Mouse (Mus musculus) heart, postnatal 14 days (tissue): Measurements from ENCODE around the gene Mpped2. TPM values are rescaled to one million over a fixed set of nuclear protein-coding genes. Genes with fewer than 3 reads are reported as not detected.

ENCODE experiments used
- DNase-seq, 2 experiments: peaks; one replicate each; pipeline ENCODE4 v3.0.0; 2021 to 2022
- intact Hi-C: fragments of 180-260 bp; cut with DNase I; formaldehyde crosslinking; loops from one replicate; pipeline ENCODE4 v1.15.1; 2025
- total RNA-seq, 2 experiments: library from RNA; stranded (reverse); gene quantifications; 2 replicates each; pipeline ENCODE4 v1.2.3; 2021

Mpped2 gene
- total RNA-seq, 2 experiments from 2014 or later = 14.8 to 22.1 TPM

DNA sequence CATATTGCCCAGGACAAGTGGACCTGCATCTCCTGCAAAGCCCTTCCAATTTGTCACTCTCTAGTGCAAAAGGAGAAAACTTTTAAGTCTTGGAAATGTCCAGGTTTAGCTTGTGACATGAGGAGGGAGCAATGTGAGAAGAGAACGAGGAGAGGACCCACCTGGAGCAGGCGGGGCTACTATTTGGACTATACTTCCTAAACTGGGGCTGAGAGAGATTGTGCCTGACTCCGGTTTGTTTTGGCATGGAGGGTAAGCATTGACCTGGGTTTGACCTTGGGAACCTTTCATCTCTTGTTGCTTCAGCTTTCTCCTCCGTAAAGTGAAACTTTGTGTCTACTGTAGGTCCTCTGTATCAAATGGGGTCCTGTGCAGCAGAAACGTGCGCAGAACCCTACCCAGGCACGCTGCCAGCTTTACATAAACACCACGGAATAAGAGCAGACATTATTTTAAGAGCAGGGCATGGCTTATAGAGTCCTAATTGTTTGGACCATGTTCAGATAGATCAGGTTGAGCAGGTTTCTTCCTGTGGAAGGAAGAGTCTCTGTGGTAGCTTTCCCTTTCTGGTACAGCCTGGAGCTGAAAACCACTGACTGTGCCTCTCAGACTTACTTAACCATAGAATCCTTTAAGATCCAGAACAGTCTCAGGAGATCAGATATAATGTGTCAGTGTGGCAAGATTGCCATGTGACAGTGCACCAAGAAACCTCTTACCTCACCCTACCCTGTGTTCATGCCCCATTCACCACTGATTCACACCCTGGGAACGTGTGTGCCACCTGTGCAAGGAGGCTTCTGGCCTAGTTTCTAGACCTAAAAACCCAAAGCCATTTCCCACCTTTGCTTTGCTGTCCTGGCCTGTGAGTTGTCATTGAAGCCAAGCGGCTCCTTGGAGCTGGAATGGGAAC, 152.0 kb downstream of the Mpped2 start:
- intact Hi-C loops = no loop called here
- no peak for DNase-seq

DNA sequence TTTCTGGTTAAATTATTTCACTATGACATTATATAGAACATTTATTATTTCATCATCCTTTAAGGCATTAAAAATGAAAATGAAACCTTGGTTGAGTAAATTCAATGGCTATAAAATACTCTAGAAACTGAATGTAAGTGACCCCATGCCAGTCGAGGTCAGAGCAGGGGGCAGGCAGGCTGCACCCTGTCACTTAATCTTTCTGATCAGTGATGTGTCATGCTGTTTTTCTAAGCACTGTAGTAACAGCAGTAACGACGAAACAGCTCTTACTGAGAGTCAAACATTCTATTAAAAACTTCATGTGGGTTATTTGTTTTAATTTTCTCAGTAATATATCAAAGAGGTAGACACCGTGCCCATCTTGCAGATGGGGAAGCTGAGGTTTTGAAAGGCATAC, 153.4 kb downstream of the Mpped2 start:
- DNase-seq = no peak
- intact Hi-C loops = no loop called here

DNA sequence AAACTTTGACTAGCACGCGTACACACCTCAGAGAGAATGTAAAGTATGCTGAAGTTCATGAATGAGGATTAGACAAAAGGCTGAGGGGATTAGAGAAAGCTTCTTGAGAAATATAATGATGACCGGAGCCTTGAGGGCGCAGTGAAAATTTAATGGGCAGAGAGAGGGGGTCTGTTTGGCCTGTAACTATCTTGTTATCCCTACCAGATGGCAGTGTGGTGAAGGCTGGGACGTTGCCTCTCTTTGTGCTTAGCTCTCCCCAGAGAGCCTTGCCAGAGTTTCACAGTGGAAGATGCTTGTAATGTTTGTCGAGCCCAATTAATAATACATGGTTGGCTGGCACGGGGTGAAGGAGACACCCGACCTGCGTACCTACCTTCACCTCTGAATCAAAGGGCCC, 156.3 kb downstream of the Mpped2 start:
- intact Hi-C loops = no loop called here
- DNase-seq = no peak

DNA sequence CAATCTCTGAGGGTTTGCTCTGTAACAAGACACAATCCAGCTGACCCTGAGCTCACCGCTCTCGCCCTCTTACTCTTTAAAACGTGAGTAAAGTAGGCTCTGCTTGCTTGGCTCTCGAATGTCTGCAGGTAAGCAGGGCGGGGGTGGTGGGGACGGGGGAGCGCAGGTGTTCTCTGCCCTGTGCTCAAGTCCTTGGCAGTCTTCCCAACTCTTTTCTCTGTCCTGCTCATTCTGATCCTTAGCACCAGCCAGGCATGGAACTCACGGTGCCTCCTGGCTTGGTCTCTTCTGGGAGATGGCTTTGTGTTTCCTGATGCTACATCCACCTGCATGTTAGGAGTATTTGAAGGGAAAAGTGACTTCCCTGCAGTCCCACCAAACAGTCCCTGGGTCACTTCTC, 158.4 kb downstream of the Mpped2 start:
- no peak for DNase-seq
- intact Hi-C loops = loop anchor here (5.0 kb wide), 1 partner anchor 144 kb away; no protein-coding TSS in a partner anchor

DNA sequence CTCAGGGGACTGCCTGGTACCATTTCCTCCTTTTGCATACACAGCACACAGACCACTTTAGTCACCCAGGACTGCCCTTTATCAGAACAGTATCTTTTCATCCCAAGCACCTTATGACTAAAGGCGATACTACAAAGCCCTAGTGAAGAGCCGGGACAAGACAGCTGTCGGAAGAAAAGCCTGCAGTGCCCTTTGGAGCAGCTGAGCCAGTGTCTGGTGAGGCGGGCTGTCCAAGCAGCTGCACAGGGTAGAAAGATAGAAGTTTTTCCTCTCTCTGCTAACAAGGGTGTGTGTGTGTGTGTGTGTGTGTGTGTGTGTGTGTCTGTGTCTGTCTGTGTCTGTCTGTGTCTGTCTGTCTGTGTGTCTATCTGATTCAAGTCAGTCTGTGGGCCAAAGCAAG, 161.1 kb downstream of the Mpped2 start:
- no peak for DNase-seq
- intact Hi-C loops = loop anchor here (5.0 kb wide), 1 partner anchor 147 kb away; no protein-coding TSS in a partner anchor

DNA sequence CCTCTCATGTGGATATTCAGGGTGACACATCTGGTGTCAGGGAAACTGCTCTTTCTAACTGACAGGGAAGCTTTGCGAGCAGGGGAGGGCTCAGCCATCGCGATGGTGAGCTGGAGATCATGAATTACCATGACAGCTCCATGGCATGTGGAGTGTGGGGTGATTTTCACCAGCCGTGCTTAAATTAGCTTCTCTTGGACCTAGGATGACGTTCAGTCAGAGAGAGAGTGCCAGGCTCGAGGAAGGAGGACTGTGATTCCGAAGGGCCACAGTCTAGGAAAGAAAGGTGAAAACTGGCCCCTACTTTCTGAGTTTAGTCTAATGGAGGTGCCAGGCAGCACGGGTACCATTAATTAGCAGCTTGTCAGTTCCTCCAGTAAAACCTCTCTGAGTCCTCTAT, 161.7 kb downstream of the Mpped2 start:
- intact Hi-C loops = loop anchor here (5.0 kb wide), 1 partner anchor 147 kb away; no protein-coding TSS in a partner anchor
- peak in 1 of 2 experiments; percentile 15 for DNase-seq

DNA sequence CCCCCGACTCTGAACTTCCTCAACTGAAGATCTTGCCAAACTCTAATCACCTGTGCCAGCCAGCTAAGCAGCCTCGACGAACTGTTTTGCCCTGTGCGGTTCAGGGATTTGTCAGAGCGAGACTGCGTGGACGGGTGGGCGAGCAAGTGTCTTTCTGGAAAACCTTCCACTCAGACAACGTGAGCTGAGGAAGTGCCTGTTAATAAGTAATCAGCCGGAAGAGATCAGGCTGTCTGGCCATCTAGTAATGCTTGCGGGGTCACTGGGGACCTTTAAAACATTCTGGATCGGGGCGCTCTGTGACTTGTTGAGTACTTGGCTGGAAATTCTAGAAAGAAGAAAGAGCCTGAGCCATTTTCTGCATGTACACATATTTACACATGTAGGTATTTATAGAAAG, 162.1 kb downstream of the Mpped2 start:
- intact Hi-C loops = no loop called here
- no peak for DNase-seq

DNA sequence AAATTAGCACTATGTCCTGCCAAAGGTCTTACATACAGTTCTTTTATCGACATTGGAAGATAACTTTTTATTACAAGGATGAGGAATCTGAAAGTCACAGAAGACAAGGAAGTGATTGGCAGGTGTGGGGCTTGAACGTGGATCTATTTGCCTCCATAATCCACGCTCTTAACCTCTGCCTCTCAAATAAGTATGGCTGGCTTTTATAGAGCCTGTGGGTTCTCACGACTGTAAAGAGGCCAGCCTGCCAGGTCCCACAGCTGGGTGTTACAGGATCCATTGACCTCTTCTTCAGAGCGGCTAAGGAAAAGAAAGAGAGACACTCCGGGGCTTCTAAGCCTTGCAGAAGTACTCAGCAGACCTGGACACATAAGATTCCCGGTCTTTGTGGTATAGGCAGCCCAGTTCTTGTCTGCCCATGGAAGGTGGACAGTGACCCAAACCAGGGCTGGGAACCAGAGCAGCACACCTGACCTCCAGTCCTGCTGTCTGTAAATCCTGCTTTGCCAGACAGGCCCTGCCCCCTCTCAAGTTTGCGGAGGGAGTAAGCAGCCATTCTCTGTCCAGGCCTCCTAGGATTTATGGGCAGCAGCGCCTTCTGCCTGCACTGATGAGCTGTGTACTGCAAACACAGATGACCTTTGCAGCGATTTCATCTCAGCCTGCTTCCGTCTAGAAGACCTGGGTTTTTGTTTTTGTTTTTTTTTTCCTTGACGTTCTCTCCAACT, 162.7 kb downstream of the Mpped2 start:
- peak in 1 of 2 experiments; percentile 16 for DNase-seq
- intact Hi-C loops = no loop called here

DNA sequence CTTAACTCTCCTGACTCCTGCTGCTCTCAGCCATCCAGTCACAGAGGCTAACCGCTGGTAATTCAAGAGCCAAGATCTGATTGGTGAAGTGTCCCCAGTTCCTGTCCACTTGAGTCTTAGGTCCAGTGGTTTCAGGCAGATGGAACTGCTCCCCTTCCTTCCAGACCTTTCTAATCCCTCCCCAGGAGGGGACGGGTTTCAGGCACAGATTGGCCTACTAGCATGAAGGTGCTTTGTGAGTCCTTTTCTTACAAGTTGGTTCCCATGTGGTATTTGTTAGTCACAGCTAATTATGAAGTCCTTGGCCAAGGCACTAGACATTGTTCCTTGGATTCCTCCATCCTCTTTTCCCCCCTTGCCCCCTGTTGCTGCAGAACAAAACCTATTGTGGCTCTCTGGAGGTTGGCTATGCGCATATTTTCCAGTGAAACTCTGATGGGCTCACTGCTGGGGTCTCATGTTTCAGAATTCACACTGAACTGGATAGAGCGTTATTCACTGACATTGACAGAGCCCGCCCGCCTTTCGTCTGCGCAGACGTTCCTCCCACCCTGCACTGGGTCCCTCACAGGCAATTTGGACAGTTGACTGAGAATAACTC, 163.4 kb downstream of the Mpped2 start:
- intact Hi-C loops = no loop called here
- no peak for DNase-seq

DNA sequence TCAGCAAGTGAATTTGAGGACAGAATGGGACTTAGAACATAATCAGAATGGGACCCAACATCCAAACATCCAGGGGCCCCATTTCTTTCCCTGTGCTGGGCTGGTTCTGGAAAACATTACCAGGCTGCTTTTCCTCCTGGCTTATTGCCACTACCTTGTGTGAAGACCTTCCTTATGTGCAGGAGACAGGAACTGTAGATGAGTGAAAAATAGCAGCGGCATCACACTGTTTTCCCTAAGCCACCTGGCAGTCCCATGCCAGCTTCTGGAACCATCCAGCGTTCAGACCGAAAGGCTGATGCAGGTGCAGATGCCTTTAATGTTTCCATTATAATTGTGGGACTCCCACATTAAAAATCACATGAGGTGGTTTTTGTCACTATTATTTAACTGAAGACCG, 164.2 kb downstream of the Mpped2 start:
- intact Hi-C loops = no loop called here

DNA sequence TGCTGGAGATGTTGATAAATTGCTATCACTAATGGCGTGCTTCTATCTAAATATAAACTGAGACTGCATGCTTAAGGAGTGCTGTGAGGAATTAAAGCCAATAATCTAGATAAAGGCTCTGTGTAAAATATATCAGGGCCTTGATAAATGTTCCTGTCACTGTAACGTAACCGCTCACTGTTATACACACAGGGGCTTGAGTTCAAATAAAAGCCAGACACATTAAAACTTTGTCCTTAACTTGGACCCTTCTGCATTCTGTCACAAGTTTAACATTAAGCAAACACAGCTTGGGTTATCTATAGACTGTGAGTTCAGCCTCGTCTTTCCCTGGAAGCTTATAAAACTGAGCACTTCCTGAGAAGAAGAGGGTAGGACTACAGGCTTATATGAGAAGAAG, 164.6 kb downstream of the Mpped2 start:
- DNase-seq = no peak
- intact Hi-C loops = no loop called here

More for the DNA sequence above, 164.2 kb downstream of the Mpped2 start:
- no peak for DNase-seq

DNA sequence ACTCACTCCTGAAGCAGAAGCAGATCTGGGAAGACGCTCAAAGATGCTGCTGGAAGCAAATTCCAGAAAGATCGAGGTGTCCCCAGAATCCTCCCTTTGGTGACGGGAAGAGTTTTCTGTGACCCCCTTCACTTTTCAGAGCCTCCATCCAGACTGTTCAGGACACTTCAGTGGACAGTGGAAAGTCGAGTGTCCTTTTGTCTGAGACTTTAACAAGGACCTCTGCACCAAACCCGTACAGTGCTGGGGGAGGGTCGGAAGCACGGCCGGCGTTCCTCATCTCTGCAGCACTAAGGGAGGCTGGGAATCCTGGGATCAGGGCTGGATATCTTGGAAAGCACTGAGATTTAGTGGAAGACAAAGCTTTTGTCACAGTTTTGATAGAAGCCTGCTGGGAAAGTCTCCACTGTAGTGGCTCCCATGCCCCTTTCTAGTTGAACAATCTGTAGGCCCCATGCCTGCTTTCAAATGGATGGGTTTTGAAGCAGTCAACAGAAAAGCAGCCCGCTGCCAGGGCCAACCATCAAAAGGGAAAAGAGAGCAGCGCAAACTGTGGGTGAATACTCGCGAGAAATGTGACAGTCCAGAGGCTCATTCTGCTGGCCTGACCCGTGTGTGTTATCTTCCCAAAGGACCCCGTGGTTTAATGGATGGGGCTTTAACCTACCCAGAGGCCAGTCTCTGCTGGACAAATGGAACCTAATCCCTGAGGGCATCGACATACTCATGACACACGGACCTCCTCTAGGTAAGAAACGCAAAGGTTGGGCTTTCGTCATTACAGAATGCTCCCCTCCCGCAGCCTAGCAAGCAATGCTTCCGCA, 168.0 kb downstream of the Mpped2 start:
- intact Hi-C loops = no loop called here
- DNase-seq = no peak

DNA sequence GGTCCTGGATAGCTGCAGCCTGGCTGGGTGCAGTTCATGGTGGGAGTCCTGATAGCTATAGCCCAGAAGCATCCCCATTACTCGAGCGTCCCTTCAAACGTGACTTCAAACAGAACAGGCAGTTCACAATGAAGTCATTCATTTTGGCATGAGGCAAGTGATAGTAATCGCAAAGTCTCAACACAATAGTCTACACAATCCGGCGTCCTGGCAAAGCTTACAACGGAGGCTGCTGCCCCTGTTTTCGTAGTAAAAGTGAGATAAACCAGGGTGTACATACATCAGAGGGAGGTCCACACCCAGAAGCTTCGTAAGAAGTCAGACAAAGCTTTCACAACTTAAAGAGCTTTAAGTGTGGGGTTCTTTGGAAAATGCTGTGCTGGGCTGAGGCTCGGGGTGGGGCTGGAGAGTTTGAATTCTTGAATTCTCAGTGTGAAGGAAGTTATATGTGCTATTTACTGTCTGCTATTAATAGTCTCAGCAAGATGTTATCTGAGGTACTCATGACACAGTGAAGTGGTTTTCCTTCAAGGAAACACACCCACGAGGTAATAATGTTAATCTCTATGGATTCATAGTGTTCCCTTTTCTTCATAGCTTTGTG, 170.1 kb downstream of the Mpped2 start:
- no peak for DNase-seq
- intact Hi-C loops = no loop called here

DNA sequence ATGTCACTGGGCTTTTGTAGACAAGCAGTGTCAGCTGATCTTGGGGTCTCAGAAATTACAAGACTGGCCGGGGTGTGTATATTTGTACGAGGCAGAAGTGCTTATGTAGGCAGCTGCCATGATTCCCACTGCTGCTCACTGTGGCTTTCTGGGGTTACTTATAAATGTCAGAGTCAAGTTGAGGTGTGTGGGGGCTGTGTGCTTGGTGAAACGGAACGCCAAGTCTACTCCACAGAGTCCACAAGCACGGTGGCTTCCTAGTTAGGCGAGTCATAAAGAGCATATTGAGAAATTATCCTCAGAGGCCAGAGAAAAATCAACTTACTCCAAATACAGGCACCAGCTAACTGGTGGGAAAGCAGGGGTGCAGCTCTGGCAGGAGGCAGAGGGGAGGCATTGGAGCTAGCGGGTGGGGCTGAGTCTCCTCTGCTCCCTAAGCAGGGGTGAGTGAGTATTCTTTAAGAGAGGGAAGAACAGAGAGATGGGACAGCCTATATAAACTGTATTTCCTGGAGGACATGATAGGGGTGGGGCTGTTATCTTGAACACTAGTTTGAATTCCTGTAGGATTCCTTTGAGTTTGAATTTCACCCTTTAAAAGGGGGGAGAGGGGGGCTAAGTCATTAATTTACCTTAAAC, 172.2 kb downstream of the Mpped2 start:
- intact Hi-C loops = no loop called here
- DNase-seq = no peak

DNA sequence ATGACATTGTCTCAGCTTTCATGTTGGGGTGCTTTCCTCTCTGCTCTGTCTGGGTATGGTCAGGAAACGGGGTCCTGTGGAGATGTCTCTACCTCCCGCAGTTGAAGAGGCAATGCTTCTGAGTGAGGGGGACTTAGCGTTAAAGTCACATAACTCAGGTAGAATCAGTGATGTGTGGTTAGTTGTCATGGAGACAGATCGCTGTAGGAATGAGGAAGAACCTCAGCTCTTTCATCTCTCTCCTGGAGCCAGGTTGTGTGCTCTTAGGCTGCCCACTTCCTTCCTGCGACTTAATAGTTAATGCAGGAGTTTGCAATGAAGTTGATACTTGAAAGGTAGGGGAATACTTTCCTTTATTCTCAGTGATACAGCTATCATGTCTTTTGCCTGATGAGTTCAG, 173.2 kb downstream of the Mpped2 start:
- intact Hi-C loops = no loop called here

DNA sequence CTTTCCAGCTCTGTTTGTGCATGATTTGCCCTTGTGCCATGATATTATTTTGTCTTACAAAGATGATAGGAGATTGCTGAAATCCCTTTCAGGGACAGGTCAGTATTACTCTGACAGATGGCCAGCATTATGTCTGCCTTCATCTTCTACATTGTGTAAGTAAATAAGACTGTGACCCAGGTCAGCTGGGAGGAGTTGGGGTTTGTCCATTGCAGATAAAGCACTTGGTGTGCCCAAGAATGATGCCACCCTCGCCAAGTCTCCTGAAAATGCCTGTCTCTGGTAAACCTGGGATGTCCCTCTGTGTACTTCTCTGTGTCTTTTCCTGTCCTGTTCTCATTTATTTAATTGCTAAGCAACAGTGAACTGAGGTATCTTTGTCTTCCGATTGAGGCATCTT, 177.8 kb downstream of the Mpped2 start:
- DNase-seq = no peak
- intact Hi-C loops = no loop called here

More for the DNA sequence above, 173.2 kb downstream of the Mpped2 start:
- DNase-seq = no peak

DNA sequence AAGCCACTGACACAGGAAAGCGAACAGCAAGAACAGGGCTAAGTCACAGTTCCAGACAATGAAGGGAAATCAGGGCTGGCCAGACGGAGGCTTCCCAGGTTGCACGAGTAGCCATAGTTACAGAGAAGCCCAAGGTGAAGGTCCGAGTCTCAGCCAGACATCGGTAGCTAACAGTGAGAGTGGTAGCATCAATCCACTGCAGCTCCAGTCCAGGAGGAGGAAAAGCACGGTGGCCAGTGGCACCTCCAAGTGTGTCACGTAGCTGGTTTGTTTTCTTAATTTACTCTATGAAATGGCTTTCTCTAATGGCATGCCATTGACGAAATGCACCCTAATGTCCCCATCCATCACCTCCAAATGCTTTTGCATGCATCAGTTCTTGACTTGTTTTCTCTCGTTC, 180.1 kb downstream of the Mpped2 start:
- intact Hi-C loops = no loop called here
- DNase-seq = no peak

DNA sequence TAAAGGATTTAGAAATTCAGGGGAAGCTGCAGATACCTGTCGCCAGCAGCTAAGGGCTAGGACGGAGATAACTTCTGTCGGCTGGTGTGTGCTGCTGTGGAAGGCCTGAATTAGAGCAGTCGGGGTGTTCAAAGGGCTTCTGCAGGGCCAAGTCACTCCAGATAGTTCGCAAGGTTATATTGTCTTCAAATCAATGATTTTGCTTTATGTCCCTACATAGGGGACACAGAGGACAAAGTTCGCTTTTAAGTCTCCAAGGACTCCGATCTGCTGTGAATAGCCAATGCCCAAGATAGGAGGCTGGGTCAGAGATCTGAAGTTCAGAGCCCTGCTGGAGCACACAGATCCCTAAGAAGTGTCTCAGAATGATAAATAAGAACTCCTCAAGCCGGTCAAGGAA, 190.3 kb downstream of the Mpped2 start:
- DNase-seq = no peak
- intact Hi-C loops = no loop called here

DNA sequence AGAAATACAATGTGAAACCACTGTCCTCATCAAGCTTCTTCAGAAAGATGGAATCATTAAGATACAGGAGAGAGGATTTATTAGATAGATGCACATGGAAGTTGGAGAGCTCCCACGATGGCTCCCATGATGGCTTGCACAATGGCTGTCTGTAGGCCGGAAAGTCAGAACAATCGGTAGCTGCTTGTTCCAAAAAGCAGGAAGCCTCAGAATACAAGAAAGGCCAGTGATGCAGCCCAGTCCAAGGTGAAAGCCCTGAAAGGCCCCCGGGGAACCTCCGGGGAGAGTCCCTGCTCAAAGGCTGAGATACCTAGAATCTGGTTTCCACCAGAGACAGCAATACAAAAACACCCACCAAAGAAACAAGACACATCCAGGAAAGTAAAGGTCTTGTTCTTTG, 195.1 kb downstream of the Mpped2 start:
- intact Hi-C loops = no loop called here

More for the DNA sequence above, 195.1 kb downstream of the Mpped2 start:
- DNase-seq = no peak
